Mouse (Mus musculus): ENCODE data around the gene Foxo1. TPM values are rescaled to one million over a fixed set of nuclear protein-coding genes. Genes with fewer than 3 reads are reported as not detected.

The Foxo1 gene
- total and polyA plus RNA-seq, 2 experiments from 2014 or later: 3.6 to 5.8 TPM

DNA sequence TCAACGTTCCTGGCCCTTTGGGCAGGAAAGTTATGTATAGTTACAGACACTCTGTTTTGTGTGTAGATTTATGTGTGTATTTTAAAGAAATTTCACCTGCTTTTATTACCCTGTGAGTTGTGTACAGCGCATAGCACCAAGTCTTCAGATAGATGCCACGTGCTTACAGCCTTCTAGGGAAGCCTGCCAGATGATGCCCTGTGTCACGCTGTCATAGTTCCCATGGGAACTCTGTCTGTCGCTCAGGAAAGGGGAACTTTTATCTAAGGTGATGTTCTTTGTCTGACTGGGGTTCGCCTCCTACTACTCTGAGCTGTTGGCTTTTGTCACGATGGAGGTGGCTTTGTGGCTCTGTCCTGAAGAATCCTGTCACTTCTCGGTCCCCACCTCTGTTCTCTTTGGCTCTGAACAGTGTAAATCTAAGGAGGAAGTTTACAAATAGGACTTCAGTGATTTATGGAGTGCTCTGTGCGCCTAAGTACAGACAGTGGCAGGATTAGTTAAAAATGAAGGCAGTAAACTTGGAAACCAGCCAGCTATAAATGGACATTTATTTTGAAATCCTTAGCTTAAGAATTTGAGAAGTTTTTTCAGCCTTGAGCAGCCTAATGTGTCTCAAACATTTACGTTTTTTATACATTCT lies 80.0 kb downstream of the Foxo1 start:
- Histone ChIP-seq H3K4me1 (ENCODE audit: insufficient read depth, low read length) (no peaks in the 10 kb centered on the region), H3K27me3 (ENCODE audit: insufficient read depth, low read length) (no peaks in the 10 kb centered on the region), H3K4me3 (ENCODE audit: low read depth, low read length) (no peak overlapping the region), H3K36me3 (ENCODE audit: insufficient read depth, low read length) (no peaks in the 10 kb centered on the region), H3K27ac (ENCODE audit: low read depth, low read length) (no peak overlapping the region), H3K9me3 (ENCODE audit: low read length) (no peaks in the 10 kb centered on the region), H3K9ac (replicated peaks; ENCODE audit: low read length, poor library complexity, severe bottlenecking) (no peak overlapping the region), H3K4me2 (ENCODE audit: low read depth, low read length, poor library complexity, severe bottlenecking) (no peak overlapping the region)
- DNase-seq (ENCODE audit: low spot score) (no peak), ATAC-seq (ENCODE audit: low FRiP score) (no peak)
- 51% methylated on average over 10 of the region's 10 CpGs for WGBS
- TF ChIP-seq CTCF (IDR thresholded peaks at IDR 0.05): no peak

DNA sequence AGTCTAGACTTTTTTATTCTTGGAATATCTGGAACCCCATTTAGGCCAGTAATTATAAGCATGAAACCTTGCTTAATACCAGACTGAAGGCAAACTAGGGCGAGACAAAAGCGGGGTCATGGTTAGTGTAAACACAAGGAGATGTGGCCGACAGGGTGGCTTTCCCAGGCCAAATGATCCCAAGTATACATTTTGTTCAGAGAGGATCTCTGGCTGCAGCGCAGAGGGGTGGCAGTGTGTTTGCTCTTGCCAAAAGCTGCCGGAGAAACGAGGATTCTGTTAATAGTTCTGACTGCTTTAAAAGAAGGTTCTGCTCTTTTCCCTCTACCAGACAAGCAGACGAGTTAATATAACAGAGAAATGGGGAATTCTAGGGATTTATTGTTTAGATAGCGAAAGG lies 82.5 kb downstream of the Foxo1 start:
- H3K4me1 ChIP-seq (ENCODE audit: insufficient read depth, low read length): no peaks in the 10 kb centered on the region
- 76% methylated on average over 8 of the region's 8 CpGs for WGBS
- no peaks in the 10 kb centered on the region for H3K9me3 ChIP-seq (ENCODE audit: low read length)
- ATAC-seq (ENCODE audit: low FRiP score): no peak
- no peak overlapping the region for H3K27ac ChIP-seq (ENCODE audit: low read depth, low read length)
- H3K36me3 ChIP-seq (ENCODE audit: insufficient read depth, low read length): no peaks in the 10 kb centered on the region
- no peak overlapping the region for H3K9ac ChIP-seq (replicated peaks; ENCODE audit: low read length, poor library complexity, severe bottlenecking)
- DNase-seq (ENCODE audit: low spot score): no peak
- no peak for TF ChIP-seq CTCF (IDR thresholded peaks at IDR 0.05)
- H3K4me2 ChIP-seq (ENCODE audit: low read depth, low read length, poor library complexity, severe bottlenecking): no peak overlapping the region
- H3K27me3 ChIP-seq (ENCODE audit: insufficient read depth, low read length): no peaks in the 10 kb centered on the region
- H3K4me3 ChIP-seq (ENCODE audit: low read depth, low read length): no peak overlapping the region

DNA sequence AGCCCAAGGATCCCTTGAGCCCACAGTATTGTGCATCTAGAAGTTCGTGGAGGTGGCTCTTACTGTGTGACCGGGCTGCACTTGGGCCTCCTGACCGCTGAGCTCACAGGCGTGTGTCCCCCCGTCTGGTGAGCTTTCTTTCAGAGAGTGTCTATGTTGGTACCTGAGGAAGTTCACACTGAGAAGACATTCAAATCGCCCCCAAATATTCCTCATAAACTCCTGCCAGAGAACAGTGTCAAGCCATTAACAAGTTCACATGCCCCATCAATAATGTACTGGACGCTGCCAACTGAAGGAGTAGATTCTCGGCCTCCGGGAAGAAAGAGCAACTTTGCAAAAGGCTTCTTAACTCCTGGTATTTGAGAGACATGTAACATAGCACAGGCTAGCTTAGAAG lies 83.8 kb downstream of the Foxo1 start:
- H3K36me3 ChIP-seq (ENCODE audit: insufficient read depth, low read length): no peaks in the 10 kb centered on the region
- no peak overlapping the region for H3K27ac ChIP-seq (ENCODE audit: low read depth, low read length)
- H3K9me3 ChIP-seq (ENCODE audit: low read length): no peaks in the 10 kb centered on the region
- ATAC-seq (ENCODE audit: low FRiP score) (no peak), DNase-seq (ENCODE audit: low spot score) (no peak)
- no peak for TF ChIP-seq CTCF (IDR thresholded peaks at IDR 0.05)
- H3K9ac ChIP-seq (replicated peaks; ENCODE audit: low read length, poor library complexity, severe bottlenecking): no peak overlapping the region
- no peak overlapping the region for H3K4me3 ChIP-seq (ENCODE audit: low read depth, low read length)
- WGBS: 85% methylated on average over 9 of the region's 9 CpGs
- H3K4me2 ChIP-seq (ENCODE audit: low read depth, low read length, poor library complexity, severe bottlenecking): no peak overlapping the region
- H3K4me1 ChIP-seq (ENCODE audit: insufficient read depth, low read length): no peaks in the 10 kb centered on the region
- no peaks in the 10 kb centered on the region for H3K27me3 ChIP-seq (ENCODE audit: insufficient read depth, low read length)

DNA sequence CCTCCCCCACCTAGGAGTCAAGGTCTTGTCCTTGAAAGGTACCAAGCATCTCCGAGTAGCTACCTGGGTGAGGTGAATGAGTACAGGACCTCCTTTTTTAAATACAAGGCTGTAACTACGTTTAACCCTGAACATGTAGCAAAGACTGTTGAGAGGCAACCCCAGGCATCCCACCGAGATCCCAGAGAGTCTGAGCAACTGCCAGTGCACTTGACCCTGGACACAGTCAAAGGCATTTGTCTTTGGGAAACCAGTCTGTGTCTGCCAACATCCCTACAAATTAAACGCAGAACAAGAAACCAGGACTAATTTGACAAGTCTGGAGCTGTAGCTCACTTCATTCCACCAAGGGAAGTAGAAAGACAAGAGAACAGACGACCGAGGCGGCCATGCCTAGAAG lies 86.1 kb downstream of the Foxo1 start:
- ATAC-seq (ENCODE audit: low FRiP score): no peak
- DNase-seq (ENCODE audit: low spot score): no peak
- Histone ChIP-seq H3K36me3 (ENCODE audit: insufficient read depth, low read length) (no peaks in the 10 kb centered on the region), H3K9ac (replicated peaks; ENCODE audit: low read length, poor library complexity, severe bottlenecking) (no peak overlapping the region), H3K27ac (ENCODE audit: low read depth, low read length) (no peak overlapping the region), H3K4me3 (ENCODE audit: low read depth, low read length) (no peak overlapping the region), H3K4me2 (ENCODE audit: low read depth, low read length, poor library complexity, severe bottlenecking) (no peak overlapping the region), H3K4me1 (ENCODE audit: insufficient read depth, low read length) (no peaks in the 10 kb centered on the region), H3K27me3 (ENCODE audit: insufficient read depth, low read length) (no peaks in the 10 kb centered on the region), H3K9me3 (ENCODE audit: low read length) (no peaks in the 10 kb centered on the region)
- TF ChIP-seq CTCF (IDR thresholded peaks at IDR 0.05): no peak
- 78% methylated on average over 7 of the region's 7 CpGs for WGBS

DNA sequence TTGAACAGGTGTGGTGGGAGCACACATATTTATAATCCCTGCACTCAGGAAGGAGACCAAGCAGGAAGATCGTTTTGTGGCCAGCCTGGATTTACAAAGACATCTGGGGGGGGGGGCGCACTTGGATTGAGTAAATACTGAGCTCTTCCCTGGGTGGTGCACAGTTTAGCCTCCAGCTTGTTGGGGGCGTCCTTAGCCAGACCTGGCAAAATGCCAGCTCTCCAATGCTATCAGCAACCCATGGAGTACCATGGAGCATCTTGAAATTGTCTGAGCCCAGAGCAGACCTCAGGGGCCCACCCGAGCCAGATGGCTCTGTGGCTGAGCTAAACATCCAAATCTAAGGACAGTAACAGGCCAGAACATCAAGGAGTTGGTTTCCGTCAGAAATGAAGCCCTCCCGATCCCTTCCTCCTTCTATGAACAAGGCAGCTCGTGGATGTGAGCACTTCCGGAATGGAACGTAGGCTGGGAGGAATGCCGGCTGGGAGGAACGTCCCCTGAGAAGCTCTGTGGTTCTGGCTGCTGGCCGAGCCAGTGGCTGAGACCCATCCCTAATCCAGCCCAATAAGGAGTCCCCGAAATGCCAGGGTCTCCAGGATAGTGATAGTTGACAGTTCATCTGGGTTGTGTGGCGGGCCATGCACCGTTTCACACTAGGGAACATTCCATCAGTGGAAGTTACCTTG lies 89.3 kb downstream of the Foxo1 start:
- H3K4me3 ChIP-seq (ENCODE audit: low read depth, low read length): no peak overlapping the region
- H3K4me1 ChIP-seq (ENCODE audit: insufficient read depth, low read length): no peaks in the 10 kb centered on the region
- H3K4me2 ChIP-seq (ENCODE audit: low read depth, low read length, poor library complexity, severe bottlenecking): no peak overlapping the region
- H3K36me3 ChIP-seq (ENCODE audit: insufficient read depth, low read length): no peaks in the 10 kb centered on the region
- DNase-seq (ENCODE audit: low spot score) (no peak), ATAC-seq (ENCODE audit: low FRiP score) (no peak)
- no peaks in the 10 kb centered on the region for H3K27me3 ChIP-seq (ENCODE audit: insufficient read depth, low read length)
- 85% methylated on average over 15 of the region's 15 CpGs for WGBS
- H3K9ac ChIP-seq (replicated peaks; ENCODE audit: low read length, poor library complexity, severe bottlenecking): no peak overlapping the region
- H3K27ac ChIP-seq (ENCODE audit: low read depth, low read length): no peak overlapping the region
- TF ChIP-seq CTCF (IDR thresholded peaks at IDR 0.05): no peak
- no peaks in the 10 kb centered on the region for H3K9me3 ChIP-seq (ENCODE audit: low read length)

DNA sequence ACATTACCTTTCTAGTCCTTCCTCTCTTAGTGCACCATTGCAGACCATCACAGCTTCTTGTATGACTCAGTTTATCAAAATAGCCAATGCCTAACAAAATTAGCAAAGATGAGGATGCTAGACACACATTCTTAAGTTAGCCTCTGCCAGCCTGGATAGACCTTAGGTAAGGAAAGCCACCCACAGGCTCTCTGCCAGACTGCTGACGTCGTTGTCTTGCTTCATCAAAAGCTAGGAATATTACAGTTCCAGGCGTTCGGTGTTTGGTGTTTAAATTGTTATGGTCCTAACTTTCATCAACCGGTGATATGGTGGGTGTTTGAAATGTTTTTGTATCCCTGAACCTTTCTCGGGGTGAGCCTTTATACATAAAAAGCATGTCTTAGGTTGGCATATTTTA lies 96.4 kb downstream of the Foxo1 start:
- no peak for TF ChIP-seq CTCF (IDR thresholded peaks at IDR 0.05)
- Histone ChIP-seq H3K4me1 (ENCODE audit: insufficient read depth, low read length) (no peaks in the 10 kb centered on the region), H3K27ac (ENCODE audit: low read depth, low read length) (no peak overlapping the region), H3K4me2 (ENCODE audit: low read depth, low read length, poor library complexity, severe bottlenecking) (no peak overlapping the region), H3K27me3 (ENCODE audit: insufficient read depth, low read length) (no peaks in the 10 kb centered on the region), H3K36me3 (ENCODE audit: insufficient read depth, low read length) (no peaks in the 10 kb centered on the region), H3K9me3 (ENCODE audit: low read length) (no peaks in the 10 kb centered on the region), H3K9ac (replicated peaks; ENCODE audit: low read length, poor library complexity, severe bottlenecking) (no peak overlapping the region), H3K4me3 (ENCODE audit: low read depth, low read length) (no peak overlapping the region)
- DNase-seq (ENCODE audit: low spot score) (no peak), ATAC-seq (ENCODE audit: low FRiP score) (no peak)
- WGBS: 87% methylated on average over 6 of the region's 6 CpGs

Data from midbrain, postnatal 0 days (tissue).